Mouse (Mus musculus): Measurements from ENCODE around the gene Olfr77. TPM values are rescaled to one million over a fixed set of nuclear protein-coding genes. Genes with fewer than 3 reads are reported as not detected.

Olfr77 gene
- not detected for total RNA-seq (2023)

DNA sequence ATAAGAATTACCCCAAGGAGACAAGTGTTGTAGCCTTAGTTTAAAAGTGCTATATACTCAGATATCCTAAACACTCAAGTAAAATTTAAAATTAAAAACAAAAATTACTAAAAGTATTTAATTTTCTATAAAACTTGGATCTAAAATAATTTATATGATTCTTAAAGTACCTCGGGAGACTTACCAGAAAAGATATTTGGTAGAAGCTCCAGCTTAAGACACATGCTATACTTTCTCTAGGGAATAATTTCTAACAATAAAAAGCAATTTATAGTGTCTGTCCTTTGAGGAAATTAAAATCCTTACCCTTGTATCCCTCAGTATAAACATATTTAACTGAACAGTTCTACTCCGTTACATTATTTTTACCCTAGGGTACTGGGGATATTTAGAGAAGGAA lies at the start of gene Olfr77:
Gene Olfr77 (plus strand): TSS at position 301 of the 400 bp plus-strand sequence.

DNA sequence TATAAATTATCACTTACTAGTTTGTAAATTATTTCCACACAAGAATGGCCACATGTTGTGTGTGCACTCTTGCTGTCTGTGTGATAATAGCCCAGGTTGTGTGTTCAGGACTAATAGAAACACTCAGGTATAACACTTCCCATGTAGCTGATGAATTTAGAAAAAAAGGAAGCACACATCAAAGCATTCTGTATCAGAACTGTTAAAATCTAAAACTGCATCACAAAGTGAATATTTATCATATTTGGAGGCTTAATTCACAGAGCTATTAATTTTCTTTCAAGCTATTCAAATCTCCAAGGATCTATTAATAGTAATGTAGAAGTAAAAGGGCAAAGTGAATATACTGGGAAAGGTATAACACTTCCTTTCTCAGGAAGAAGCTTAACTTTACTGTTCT lies 28.8 kb upstream of the Olfr77 start, which contains the start of gene Olfr862:
Gene Olfr862 (minus strand): TSS at position 101 of the 400 bp plus-strand sequence.

Other genes with a start within 250 kb of the Olfr77 start
- not detected for gene Olfr857, start 207.4 kb upstream of the Olfr77 start, total RNA-seq (2023)
- not detected for gene Olfr58, start 136.6 kb upstream of the Olfr77 start, total RNA-seq (2023)
- gene Olfr859, start 112.0 kb upstream of the Olfr77 start, total RNA-seq (2023): not detected
- gene Olfr860, start 67.1 kb upstream of the Olfr77 start, total RNA-seq (2023): not detected
- gene Olfr862, start 28.9 kb upstream of the Olfr77 start, total RNA-seq (2023): not detected
- not detected for gene Olfr866, start 111.2 kb downstream of the Olfr77 start, total RNA-seq (2023)
- not detected for gene Olfr867, start 140.7 kb downstream of the Olfr77 start, total RNA-seq (2023)
- not detected for gene Olfr868, start 181.8 kb downstream of the Olfr77 start, total RNA-seq (2023)
- not detected for gene Olfr869, start 212.1 kb downstream of the Olfr77 start, total RNA-seq (2023)

Measured in neutrophil, adult 59 days (primary cell).